Mouse (Mus musculus): ENCODE measurements around the gene Olfr44. TPM values are rescaled to one million over a fixed set of nuclear protein-coding genes. Genes with fewer than 3 reads are reported as not detected.
A peak's percentile ranks its signal among the peaks of the same experiment; 100 is the strongest.

The Olfr44 gene
- not detected in 2 replicates for polyA plus RNA-seq (2014; fragmentation: Nextera tagmentation; extraction: Ambion mirVana)

GRCm38 (mm10) chr9:39493895-39494294, at the start of gene Olfr44:
Gene Olfr44, minus strand, starts transcription at chr9:39493995.
- Histone ChIP-seq H3K4me2 (replicated peaks) (no peak within 1 kb of the TSS), H3K9me3 (ENCODE audit: control insufficient read depth, low read length) (no peaks in the 10 kb centered on the region), H3K27me3 (ENCODE audit: control insufficient read depth, insufficient read depth, low read length) (no peaks in the 10 kb centered on the region), H3K36me3 (replicated peaks; ENCODE audit: control insufficient read depth, insufficient read depth) (no peaks in the 10 kb centered on the region), H3K27ac (no peak within 1 kb of the TSS), H3K4me3 (replicated peaks; ENCODE audit: low read length) (no peak within 1 kb of the TSS), H3K9ac (no peak within 1 kb of the TSS), H3K4me1 (replicated peaks; ENCODE audit: control insufficient read depth, insufficient read depth, low read length) (no peaks in the 10 kb centered on the region)
- DNase-seq (ENCODE audit: low spot score) (no peak), ATAC-seq (ENCODE audit: low FRiP score) (no peak)
- WGBS = 96% methylated on average over 2 of the region's 2 CpGs

- H3K27me3 ChIP-seq (ENCODE audit: control insufficient read depth, insufficient read depth, low read length) = no peaks in the 10 kb centered on the region
- H3K4me2 ChIP-seq (replicated peaks) = no peak overlapping the region
- H3K4me3 ChIP-seq (replicated peaks; ENCODE audit: low read length) = no peak overlapping the region
- ATAC-seq (ENCODE audit: low FRiP score) (no peak), DNase-seq (ENCODE audit: low spot score) (no peak)
- no peaks in the 10 kb centered on the region for H3K4me1 ChIP-seq (replicated peaks; ENCODE audit: control insufficient read depth, insufficient read depth, low read length)
- H3K27ac ChIP-seq = no peak overlapping the region
- no peak overlapping the region for H3K9ac ChIP-seq
- WGBS = 70% methylated on average over 1 of the region's 1 CpGs
- H3K9me3 ChIP-seq (ENCODE audit: control insufficient read depth, low read length) = no peaks in the 10 kb centered on the region
- H3K36me3 ChIP-seq (replicated peaks; ENCODE audit: control insufficient read depth, insufficient read depth) = no peaks in the 10 kb centered on the region
These were observed 30.0 kb upstream of the Olfr44 start for GRCm38 (mm10) chr9:39523616-39524285.

- no peaks in the 10 kb centered on the region for H3K27me3 ChIP-seq (ENCODE audit: control insufficient read depth, insufficient read depth, low read length)
- no peak overlapping the region for H3K4me3 ChIP-seq (replicated peaks; ENCODE audit: low read length)
- no peaks in the 10 kb centered on the region for H3K4me1 ChIP-seq (replicated peaks; ENCODE audit: control insufficient read depth, insufficient read depth, low read length)
- H3K4me2 ChIP-seq (replicated peaks) = no peak overlapping the region
- H3K9ac ChIP-seq = no peak overlapping the region
- DNase-seq (ENCODE audit: low spot score) (no peak), ATAC-seq (ENCODE audit: low FRiP score) (no peak)
- H3K9me3 ChIP-seq (ENCODE audit: control insufficient read depth, low read length) = no peaks in the 10 kb centered on the region
- no peaks in the 10 kb centered on the region for H3K36me3 ChIP-seq (replicated peaks; ENCODE audit: control insufficient read depth, insufficient read depth)
- H3K27ac ChIP-seq = no peak overlapping the region
These were observed 24.8 kb upstream of the Olfr44 start for GRCm38 (mm10) chr9:39518595-39518994.

- no peaks in the 10 kb centered on the region for H3K9me3 ChIP-seq (ENCODE audit: control insufficient read depth, low read length)
- H3K4me1 ChIP-seq (replicated peaks; ENCODE audit: control insufficient read depth, insufficient read depth, low read length) = no peaks in the 10 kb centered on the region
- no peak within 1 kb of the TSS for H3K27ac ChIP-seq
- H3K4me3 ChIP-seq (replicated peaks; ENCODE audit: low read length) = no peak within 1 kb of the TSS
- no peak within 1 kb of the TSS for H3K9ac ChIP-seq
- H3K27me3 ChIP-seq (ENCODE audit: control insufficient read depth, insufficient read depth, low read length) = no peaks in the 10 kb centered on the region
- DNase-seq (ENCODE audit: low spot score) (no peak), ATAC-seq (ENCODE audit: low FRiP score) (no peak)
- H3K4me2 ChIP-seq (replicated peaks) = no peak within 1 kb of the TSS
- WGBS = 85% methylated on average over 3 of the region's 3 CpGs
- no peaks in the 10 kb centered on the region for H3K36me3 ChIP-seq (replicated peaks; ENCODE audit: control insufficient read depth, insufficient read depth)
These were observed 21.7 kb upstream of the Olfr44 start, which contains the start of gene Olfr957 for GRCm38 (mm10) chr9:39515531-39515930. Gene Olfr957, minus strand, starts transcription at chr9:39515809.

GRCm38 (mm10) chr9:39509412-39509811, 15.6 kb upstream of the Olfr44 start:
- Histone ChIP-seq H3K27ac (no peak overlapping the region), H3K4me3 (replicated peaks; ENCODE audit: low read length) (no peak overlapping the region), H3K36me3 (replicated peaks; ENCODE audit: control insufficient read depth, insufficient read depth) (no peaks in the 10 kb centered on the region), H3K4me1 (replicated peaks; ENCODE audit: control insufficient read depth, insufficient read depth, low read length) (no peaks in the 10 kb centered on the region), H3K9me3 (ENCODE audit: control insufficient read depth, low read length) (no peaks in the 10 kb centered on the region), H3K27me3 (ENCODE audit: control insufficient read depth, insufficient read depth, low read length) (no peaks in the 10 kb centered on the region), H3K4me2 (replicated peaks) (no peak overlapping the region), H3K9ac (no peak overlapping the region)
- 80% methylated on average over 9 of the region's 9 CpGs for WGBS
- ATAC-seq (ENCODE audit: low FRiP score) = no peak
- no peak for DNase-seq (ENCODE audit: low spot score)

GRCm38 (mm10) chr9:39508998-39509397, 15.2 kb upstream of the Olfr44 start:
- Histone ChIP-seq H3K27me3 (ENCODE audit: control insufficient read depth, insufficient read depth, low read length) (no peaks in the 10 kb centered on the region), H3K9ac (no peak overlapping the region), H3K4me2 (replicated peaks) (no peak overlapping the region), H3K4me3 (replicated peaks; ENCODE audit: low read length) (no peak overlapping the region), H3K9me3 (ENCODE audit: control insufficient read depth, low read length) (no peaks in the 10 kb centered on the region), H3K36me3 (replicated peaks; ENCODE audit: control insufficient read depth, insufficient read depth) (no peaks in the 10 kb centered on the region), H3K27ac (no peak overlapping the region), H3K4me1 (replicated peaks; ENCODE audit: control insufficient read depth, insufficient read depth, low read length) (no peaks in the 10 kb centered on the region)
- 13% methylated on average over 6 of the region's 6 CpGs for WGBS
- ATAC-seq (ENCODE audit: low FRiP score) = peak; percentile 76; the same call in 1 of the 2 replicates
- DNase-seq (ENCODE audit: low spot score) = peak; percentile 90

GRCm38 (mm10) chr9:39471844-39472243, 22.0 kb downstream of the Olfr44 start, which contains the start of gene Olfr955:
Gene Olfr955, minus strand, starts transcription at chr9:39471944.
- H3K27ac ChIP-seq = no peak within 1 kb of the TSS
- H3K9ac ChIP-seq = no peak within 1 kb of the TSS
- H3K4me3 ChIP-seq (replicated peaks; ENCODE audit: low read length) = no peak within 1 kb of the TSS
- ATAC-seq (ENCODE audit: low FRiP score) (no peak), DNase-seq (ENCODE audit: low spot score) (no peak)
- H3K9me3 ChIP-seq (ENCODE audit: control insufficient read depth, low read length) = no peaks in the 10 kb centered on the region
- no peaks in the 10 kb centered on the region for H3K27me3 ChIP-seq (ENCODE audit: control insufficient read depth, insufficient read depth, low read length)
- no peaks in the 10 kb centered on the region for H3K4me1 ChIP-seq (replicated peaks; ENCODE audit: control insufficient read depth, insufficient read depth, low read length)
- H3K36me3 ChIP-seq (replicated peaks; ENCODE audit: control insufficient read depth, insufficient read depth) = no peaks in the 10 kb centered on the region
- whole genome bisulfite sequencing = 66% methylated on average over 1 of the region's 1 CpGs
- no peak within 1 kb of the TSS for H3K4me2 ChIP-seq (replicated peaks)

GRCm38 (mm10) chr9:39456401-39456800, 37.4 kb downstream of the Olfr44 start, which contains the start of gene Olfr954:
Gene Olfr954, plus strand, starts transcription at chr9:39456701.
- Histone ChIP-seq H3K4me2 (replicated peaks) (no peak within 1 kb of the TSS), H3K4me3 (replicated peaks; ENCODE audit: low read length) (no peak within 1 kb of the TSS), H3K4me1 (replicated peaks; ENCODE audit: control insufficient read depth, insufficient read depth, low read length) (no peaks in the 10 kb centered on the region), H3K9me3 (ENCODE audit: control insufficient read depth, low read length) (no peaks in the 10 kb centered on the region), H3K36me3 (replicated peaks; ENCODE audit: control insufficient read depth, insufficient read depth) (no peaks in the 10 kb centered on the region), H3K27ac (no peak within 1 kb of the TSS), H3K9ac (no peak within 1 kb of the TSS), H3K27me3 (ENCODE audit: control insufficient read depth, insufficient read depth, low read length) (no peaks in the 10 kb centered on the region)
- ATAC-seq (ENCODE audit: low FRiP score) = no peak
- WGBS = 88% methylated on average over 6 of the region's 6 CpGs
- no peak for DNase-seq (ENCODE audit: low spot score)
